Mouse (Mus musculus) adipose tissue, adult 10 weeks (tissue): ENCODE measurements around the gene Psmc6. TPM values are rescaled to one million over a fixed set of nuclear protein-coding genes. Genes with fewer than 3 reads are reported as not detected.

Experiments used
- polyA plus RNA-seq: library from polyadenylated mRNA; stranded (reverse); fragments of 350-450 nt; fragmentation: Illumina TruSeq; extraction: RNeasy Lipid Tissue Mini Kit (QIAGEN cat#74804); gene quantifications from one replicate; pipeline ENCODE4 v1.2.3, GENCODE M21; 2014; ENCODE audit warnings: low read depth, low replicate concordance

Gene Psmc6
- polyA plus RNA-seq: 78.0 TPM

GRCm38 (mm10) chr14:45329589-45330181, at the start of gene Psmc6:
Gene Psmc6 (plus strand): TSS chr14:45329788.

GRCm38 (mm10) chr14:45318426-45319236, 11.0 kb upstream of the Psmc6 start, which contains the start of gene Ero1l:
Gene Ero1l (minus strand): TSS chr14:45318771.

GRCm38 (mm10) chr14:45350931-45351859, 21.6 kb downstream of the Psmc6 start, which contains the start of gene Styx:
Gene Styx (plus strand): TSS chr14:45351093.

Other genes starting within 250 kb of the Psmc6 start
- 5.9 TPM for gene Gpr137c, start 110.1 kb upstream of the Psmc6 start, polyA plus RNA-seq
- 51.4 TPM for gene Txndc16, start 109.5 kb upstream of the Psmc6 start, polyA plus RNA-seq
- gene Ero1l, start 11.0 kb upstream of the Psmc6 start, polyA plus RNA-seq: 21.8 TPM
- 16.6 TPM for gene Styx, start 21.3 kb downstream of the Psmc6 start, polyA plus RNA-seq
- 23.4 TPM for gene Gnpnat1, start 75.1 kb downstream of the Psmc6 start, polyA plus RNA-seq
- 86.8 TPM for gene Fermt2, start 200.3 kb downstream of the Psmc6 start, polyA plus RNA-seq